Mouse (Mus musculus): ENCODE data around the gene Gm37240.

Gm37240 gene

DNA sequence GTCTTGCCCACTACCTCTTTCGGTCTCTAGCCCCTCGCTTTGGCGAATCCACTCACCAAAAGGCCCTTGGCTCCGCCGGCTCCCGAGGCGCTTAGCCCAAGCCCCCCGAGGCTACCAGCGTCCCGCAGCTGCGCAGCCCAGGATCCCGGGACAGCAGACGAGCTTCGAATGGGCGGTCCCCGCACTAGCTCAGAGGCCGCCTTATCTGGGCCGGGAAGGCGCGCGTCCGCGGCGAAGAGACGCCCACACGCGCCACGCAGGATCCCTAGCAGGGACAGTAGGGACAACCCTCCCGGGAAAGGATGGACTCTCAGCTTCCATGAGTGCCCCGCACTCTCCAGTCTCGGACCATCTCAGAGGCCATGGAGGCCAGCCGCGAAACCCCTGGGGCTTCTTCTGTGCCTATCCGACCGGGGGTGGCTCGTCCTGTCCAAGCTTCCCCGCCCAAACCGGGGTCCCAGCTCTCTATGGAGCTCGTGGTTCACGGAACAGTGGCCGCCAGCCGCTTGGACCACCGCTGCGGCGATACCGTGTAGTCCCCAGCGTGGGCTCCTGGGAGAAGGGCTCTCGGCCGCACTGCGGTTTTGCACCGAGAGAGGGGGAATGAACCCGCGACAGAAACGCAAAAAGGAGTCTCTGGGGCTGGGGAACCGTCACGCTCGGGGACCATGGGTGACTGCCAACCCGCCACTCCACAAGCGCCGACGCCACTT lies 1407.9 kb downstream of the Gm37240 start:
- peak; percentile 65 for DNase-seq (ENCODE audit: low read depth, low spot score)

DNA sequence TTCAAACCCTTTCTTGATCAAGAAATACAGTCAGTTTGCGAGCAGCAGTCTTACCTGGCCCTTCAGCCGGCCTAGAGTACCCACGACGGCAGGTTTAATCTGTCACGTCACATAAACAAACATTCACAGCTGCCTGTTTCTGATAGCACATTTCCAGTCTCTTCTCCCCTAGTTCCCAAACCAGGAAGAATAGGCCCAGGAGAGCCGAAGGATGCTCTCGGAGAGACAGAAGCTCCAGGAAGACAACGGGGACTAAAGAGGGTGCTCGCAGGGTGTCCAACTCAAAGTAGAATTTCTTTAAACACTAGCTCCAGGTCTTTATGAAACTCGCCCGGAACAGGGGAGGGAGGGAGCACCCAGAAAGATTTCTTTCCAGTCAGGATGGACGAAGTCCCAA lies 1408.4 kb downstream of the Gm37240 start:
- no peak for DNase-seq (ENCODE audit: low read depth, low spot score)

DNA sequence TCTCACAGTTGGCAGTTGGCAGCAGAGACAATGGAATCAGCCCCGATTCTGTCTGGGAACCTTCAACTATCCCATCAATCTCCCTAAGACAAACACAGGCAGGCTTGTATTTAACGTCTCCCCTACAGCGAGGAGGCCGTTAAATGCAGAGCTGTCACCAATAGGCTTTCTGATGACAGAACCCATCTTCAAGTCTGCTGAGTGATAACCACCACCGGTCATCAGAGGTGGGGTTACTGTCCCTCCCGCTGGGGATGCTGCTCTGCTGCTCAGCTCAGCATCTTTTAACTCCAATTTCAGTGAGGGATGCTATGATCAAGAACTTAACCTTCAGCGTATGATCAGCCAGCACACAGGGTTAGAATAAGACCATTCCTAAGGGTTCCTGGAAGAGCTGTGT lies 1409.1 kb downstream of the Gm37240 start:
- DNase-seq (ENCODE audit: low read depth, low spot score) = no peak

DNA sequence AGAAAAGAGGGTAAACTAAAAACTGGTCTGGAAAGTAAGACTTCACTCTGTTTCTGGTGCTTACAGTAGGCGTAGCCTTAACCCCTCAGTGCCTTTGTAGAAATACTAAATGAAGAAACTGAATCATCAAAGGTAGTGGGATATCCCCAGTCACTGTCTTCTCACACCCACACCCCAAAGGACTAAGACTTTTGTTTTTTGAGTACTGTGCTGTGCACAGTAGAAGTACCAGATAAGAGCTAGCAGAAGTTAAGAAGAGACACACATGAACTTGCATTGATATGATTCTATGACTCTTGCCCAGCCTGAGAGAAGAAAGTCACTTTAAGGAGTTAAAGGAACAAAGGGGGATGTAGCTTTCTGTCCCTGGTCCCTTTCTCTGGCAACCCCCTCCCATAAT lies 1409.8 kb downstream of the Gm37240 start:
- no peak for DNase-seq (ENCODE audit: low read depth, low spot score)

DNA sequence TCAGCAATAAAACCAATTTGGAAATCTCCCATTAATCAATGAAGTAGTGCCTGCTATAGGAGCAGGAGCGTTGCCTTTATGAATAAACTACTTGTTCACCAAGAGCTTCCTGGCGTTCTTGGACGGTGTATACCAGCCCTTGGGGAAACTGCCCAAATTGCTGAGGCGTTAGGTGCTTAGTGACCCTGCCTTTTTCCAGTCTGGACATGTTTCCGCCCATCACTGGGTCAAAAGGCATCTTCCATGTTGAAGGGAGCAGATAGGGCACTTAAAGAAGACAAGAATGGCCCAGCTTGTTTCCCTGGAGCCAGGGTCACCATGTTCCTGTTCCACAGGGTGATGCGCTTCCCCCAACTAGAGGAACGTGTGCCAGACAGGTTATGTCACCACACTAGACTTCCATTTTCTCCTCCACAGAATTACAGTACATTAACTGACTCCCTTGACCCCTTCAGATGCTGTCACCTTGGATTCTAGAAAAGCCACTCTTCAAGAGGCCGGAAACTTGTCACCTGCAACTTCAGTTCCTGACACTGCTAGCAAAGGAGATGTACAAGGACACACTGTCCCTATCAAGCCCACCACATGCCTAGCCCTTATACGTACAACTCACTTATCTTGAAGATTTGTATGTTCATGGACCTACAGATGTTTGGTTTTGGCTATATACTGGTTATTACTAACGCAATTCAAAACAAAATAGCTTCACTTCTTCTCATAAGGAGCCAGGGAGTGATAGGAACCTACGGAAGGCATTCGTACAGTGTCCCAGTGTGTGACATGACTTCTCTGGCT lies 1412.1 kb downstream of the Gm37240 start:
- no peak for DNase-seq (ENCODE audit: low read depth, low spot score)

DNA sequence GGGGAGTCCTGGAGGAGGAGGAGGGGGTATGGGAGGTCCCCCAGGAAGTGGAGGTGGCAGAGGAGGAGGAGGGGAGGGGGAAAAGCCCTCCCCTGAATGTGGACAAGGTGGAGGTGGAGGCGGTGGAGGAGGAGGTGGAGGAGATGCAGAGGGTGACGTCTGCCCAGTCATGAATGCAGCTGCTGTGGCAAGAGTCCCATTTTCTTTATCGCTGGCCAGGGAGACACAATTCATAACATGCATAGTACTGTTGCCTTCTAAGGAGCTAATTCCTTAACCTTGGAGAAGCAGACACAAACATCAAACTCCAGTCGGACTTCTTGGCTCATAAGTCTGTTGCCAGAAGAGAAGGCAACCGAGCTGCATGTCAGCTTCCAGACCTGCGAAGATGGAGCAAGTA lies 1412.9 kb downstream of the Gm37240 start:
- DNase-seq (ENCODE audit: low read depth, low spot score) = no peak

DNA sequence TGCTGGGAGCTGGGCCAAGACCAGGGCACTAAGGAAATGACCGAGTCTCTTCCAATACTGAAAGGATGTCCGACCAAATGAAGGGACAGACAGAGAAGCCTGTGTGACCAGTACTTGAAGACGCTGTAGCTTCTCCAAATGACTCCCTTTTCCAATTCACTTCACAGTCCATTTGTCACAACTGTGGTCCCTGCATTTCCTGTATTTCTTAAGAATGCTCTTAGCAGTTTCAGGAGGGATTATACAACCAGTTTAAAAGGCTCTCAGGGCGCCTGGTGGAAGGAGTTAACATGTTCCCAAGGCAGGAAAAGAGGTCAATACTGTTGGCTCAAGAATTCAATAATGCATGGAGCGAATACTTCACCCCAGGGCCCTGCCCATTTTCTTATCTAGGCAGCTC lies 1414.4 kb downstream of the Gm37240 start:
- no peak for DNase-seq (ENCODE audit: low read depth, low spot score)

DNA sequence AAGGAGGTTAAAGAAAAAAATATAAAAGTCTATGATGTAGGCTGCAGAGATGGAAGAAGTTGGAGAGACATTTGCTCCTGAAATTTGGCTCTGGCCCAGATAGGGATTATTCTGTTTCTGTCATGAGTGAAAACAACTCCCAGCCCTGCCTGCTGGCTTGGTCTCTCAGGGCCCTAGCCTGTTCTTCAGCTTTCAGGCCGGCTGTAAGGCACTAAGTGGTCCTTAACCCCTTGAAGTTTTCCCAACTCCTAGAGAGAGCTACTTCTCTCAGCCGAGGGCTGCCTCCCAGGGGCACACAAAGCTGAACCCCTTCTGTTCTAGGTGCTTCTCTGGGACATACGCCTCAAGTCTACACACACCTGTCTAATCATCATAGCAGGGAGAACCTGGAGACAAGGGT lies 1414.8 kb downstream of the Gm37240 start:
- DNase-seq (ENCODE audit: low read depth, low spot score) = no peak

DNA sequence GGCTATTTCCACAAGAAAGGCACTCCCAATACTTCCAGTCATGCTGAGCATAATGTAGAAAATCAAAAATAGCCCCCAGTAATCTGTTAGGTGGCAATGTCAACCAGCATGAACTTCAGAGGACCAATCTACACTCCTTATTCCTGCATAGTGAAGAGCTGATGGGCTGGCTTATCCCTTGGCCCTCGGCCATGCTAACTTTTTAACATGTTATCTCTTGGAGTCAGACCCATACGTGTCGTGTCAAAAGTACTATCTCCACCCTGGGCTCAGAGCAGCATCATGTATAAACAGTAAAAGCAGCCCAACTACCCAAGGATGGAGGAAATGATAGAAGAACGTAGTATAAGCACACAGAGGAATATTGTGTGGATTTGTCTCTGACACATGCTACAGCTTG lies 1416.2 kb downstream of the Gm37240 start:
- DNase-seq (ENCODE audit: low read depth, low spot score) = no peak

DNA sequence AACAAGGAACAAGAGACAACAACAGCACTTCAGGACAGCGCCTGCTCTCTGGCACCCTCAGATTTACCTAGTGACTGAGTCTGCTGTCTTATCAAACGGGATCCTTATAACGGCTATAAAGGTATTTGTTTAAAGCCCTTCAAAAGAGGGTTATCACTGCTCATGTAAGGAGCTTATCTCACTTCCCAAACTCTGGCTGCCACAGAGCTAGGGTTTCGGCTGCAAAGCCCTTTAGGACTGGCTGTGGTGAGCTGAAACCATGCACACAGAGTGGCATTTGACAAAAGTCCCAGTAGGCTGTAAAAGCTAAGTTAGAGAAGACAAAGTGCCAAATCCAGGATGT lies 1419.2 kb downstream of the Gm37240 start:
- DNase-seq (ENCODE audit: low read depth, low spot score) = no peak

DNA sequence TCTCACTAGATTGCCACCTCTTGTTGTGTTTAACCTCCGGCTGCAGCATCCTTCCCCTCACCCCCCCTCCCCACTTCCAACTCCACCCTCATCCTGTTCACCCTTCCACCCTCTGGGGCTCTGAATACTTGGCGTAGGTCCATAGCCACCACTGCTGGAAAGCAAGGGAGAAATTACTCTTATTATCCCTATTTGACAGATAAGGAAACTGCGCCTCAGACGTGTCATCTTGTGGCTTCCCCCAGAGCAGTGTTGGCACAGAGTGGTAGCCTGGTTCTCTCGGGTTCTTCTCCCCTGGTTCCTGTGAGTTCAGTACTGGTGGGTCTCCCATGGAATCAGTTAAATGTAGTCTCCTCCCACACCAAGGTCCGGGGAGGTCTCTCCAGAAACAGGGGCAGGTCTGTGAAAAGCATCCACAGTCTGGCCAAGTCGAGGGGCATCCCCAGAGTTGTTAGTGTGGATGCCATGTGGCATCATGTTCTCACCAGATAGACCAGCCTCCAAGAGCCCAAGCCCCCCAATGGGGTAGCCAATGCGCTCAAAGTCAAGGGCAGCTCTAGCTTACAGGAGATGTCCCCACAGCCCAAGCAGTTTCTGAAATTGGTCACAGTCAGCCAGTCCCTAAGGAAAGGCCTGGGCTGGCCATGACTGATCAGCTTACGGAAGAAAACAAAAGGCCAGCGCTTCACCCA lies 1419.8 kb downstream of the Gm37240 start:
- no peak for DNase-seq (ENCODE audit: low read depth, low spot score)

DNA sequence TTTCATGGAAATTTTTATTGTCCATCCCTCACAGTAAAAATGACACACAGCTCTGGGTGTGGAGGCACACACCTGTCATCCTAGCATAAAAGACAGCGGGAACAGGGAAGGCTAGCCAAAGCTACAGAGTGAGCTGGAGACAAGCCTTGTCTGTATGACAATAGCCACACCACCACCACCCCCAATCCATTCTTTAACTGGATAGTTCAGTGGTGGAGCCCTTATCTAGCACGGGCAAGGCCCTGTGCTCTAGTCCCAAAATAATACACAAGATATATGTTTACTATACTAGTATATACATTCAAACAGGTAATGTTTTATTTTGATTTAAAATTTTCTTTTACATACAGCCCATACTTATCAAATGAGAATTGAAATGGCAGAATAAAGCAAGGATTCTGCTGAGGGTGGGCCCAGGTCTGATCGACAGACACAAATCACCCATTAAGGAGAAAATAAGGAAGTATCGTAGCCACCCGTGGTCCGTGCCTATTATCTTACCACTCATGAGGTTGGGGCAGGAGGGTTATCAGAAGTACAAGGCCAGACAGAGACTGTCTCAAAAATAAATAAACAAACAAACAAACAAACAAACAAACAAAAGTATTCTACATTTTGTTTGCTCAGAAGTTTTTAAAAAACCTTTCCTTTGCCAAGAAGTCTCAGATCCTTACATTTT lies 1421.4 kb downstream of the Gm37240 start:
- DNase-seq (ENCODE audit: low read depth, low spot score) = no peak

DNA sequence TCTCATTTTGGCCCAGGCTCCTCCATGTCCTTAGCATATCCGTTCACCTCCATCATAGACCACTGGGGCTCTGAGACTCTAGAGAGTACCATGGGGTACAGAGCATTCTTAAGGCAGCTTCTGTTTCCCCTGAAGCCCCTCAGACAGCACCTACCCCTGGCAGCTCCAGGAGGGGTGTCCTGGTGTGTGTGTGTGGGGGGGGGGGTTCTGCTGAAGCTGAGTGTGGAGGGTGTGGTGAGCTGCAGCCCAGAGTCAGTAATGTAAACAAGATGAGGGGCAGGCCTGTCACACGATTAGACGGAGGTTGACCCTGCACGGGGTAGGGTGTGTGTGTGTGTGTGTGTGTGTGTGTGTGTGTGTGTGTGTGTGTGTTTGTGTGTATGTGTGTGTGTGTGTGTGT lies 1425.6 kb downstream of the Gm37240 start:
- DNase-seq (ENCODE audit: low read depth, low spot score) = no peak

DNA sequence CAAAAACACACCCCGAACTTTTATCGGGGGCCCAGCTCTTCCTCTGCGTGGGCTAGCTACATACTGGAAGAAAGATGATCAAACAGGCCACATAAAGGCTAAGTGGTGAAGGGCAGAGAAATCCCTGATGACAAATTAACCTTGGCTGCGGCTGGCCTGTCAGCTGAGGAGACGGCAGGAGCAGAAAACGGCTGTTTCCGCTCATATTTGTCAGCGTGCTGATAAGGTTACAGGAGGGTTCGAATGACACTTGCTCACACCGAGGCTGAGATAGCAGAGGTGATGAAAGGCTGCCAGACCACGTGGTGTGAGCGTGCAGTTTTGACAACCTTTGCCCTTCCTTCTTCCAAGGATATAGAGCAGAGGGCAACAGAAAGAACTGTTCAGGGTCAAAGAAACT lies 1426.4 kb downstream of the Gm37240 start:
- no peak for DNase-seq (ENCODE audit: low read depth, low spot score)

DNA sequence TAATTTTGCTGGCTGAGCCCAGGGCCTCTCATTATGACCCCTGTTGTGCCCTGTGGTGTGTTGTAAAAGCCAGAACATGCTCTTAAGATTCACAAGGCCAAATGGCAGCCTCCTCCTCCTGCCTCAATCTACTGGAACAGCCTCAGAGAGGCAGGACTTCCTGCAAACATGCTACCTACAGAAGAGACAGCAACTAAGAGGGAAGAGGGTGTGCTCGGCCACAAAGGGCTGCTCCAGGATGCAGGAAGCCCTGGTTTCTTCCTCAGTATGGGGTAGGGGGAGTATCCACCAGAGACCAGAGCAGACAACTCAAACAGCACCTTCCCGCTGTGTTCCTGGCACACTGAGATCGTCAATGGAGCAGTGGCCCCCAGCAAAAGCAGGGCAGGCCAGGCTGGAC lies 1426.8 kb downstream of the Gm37240 start:
- no peak for DNase-seq (ENCODE audit: low read depth, low spot score)

DNA sequence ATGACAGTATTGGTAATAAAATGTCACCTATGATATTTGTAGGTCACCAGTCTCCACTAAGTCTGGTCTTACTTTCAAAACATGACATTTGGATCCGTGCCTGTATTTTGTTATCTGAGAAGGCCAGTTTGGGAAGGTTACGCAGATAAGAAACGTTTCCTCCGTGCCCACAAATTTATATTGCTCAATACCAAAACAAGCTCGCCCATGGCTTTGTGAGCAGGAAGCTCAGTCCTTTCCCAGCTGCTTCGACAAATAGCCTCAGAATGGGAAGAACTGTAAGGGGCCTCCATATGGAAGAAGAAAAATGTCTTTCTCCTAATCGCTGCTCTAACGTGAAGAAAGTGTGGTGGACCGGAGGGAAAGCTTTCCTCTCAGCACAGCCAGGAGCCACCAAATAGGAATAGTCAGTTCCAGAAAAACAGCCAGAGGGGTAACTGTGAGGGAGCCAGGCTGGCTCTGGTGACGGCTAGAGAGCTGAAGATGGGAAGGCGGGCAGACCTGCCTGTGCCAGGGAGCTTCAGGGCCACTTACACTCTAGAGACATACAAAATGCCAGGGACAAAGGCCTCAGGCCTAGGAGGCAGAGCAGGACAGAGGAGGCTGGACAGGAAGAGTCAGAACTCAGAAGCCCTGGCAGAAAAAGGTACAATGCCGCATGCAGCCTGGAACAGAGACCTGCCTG lies 1431.4 kb downstream of the Gm37240 start:
- DNase-seq (ENCODE audit: low read depth, low spot score) = no peak

DNA sequence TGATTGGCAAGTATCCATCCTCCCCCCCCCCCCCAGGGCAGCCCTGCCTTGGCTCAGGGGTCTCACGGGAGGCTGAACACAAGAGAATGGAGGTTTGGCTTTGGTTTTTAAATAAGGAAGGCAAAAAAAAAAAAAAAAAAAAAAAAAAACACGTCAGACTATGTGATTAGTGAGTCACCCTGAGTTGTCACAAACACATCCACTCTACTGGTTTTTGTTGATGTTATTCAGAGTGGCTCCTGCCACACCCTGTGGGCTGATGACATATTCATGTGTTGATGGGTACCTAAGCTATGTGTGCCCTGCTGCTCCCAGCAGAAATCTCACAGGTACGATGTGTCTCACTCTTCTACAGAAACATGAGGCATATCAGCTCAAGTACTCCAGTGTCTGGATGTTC lies 1436.7 kb downstream of the Gm37240 start:
- DNase-seq (ENCODE audit: low read depth, low spot score) = no peak

DNA sequence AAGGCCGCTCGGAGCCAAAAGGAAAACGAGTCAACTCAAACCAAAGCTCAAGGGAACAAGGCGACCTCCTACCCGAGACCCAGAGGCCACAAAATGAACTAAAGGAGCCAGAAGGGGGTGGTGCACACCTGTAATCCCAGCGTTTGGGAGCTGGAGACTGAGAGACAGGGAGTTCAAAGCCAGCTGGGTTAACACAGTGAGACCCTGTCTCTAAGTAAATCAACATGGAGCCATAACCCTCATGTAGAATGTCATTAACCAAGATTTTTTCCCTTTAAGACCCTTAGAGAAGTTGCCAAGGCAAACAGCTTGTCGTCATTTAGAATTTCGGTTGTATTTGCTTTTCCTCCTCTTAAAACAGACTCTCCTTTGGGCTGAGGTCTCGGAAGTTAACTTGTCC lies 1438.3 kb downstream of the Gm37240 start:
- DNase-seq (ENCODE audit: low read depth, low spot score) = no peak

DNA sequence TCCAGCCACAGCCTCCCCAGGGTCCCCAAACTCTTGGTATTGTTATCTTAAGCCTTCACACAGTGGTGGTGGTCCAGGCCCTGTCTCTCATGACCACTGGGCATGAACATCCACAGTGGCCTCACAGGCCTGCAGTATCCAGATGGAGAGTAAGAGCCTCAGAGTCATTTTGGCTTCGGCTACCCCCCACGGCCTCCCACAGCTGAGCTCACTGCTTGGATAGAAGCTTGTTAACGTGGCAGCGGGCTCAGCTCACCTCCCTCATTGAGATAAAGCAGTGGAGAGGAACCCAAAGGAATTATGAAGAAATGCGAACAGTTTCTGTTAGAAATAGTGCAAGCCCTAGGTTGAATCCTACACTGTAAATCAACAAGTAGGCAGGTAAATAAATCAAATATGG lies 1439.5 kb downstream of the Gm37240 start:
- DNase-seq (ENCODE audit: low read depth, low spot score) = no peak

All from mesoderm, embryonic 11.5 days (tissue).